Mouse (Mus musculus): Measurements from ENCODE around the gene Gm10681. TPM values are rescaled to one million over a fixed set of nuclear protein-coding genes. Genes with fewer than 3 reads are reported as not detected.
"Not testable (repeated sequence)": the region's sequence is repeated elsewhere in the genome, so short reads cannot be mapped to it uniquely, and the experiment has no call there.

Gm10681 gene
- polyA plus RNA-seq, 1 experiment from 2014 or later: not detected

GRCm38 (mm10) chr3:98550215-98550614 lies 38.4 kb downstream of the Gm10681 start:
- H3K4me1 ChIP-seq (ENCODE audit: control insufficient read depth, insufficient read depth, low read length); H3K4me2 ChIP-seq (ENCODE audit: low read length); H3K4me3 ChIP-seq (replicated peaks; ENCODE audit: low read depth, low read length); H3K9ac ChIP-seq (replicated peaks; ENCODE audit: low read length); H3K9me3 ChIP-seq (ENCODE audit: control insufficient read depth, low read length); H3K36me3 ChIP-seq (ENCODE audit: control insufficient read depth, insufficient read depth, low read length); H3K27me3 ChIP-seq (ENCODE audit: control insufficient read depth, insufficient read depth, low read length); DNase-seq; H3K27ac ChIP-seq (replicated peaks; ENCODE audit: low read depth, low read length): not testable (repeated sequence)
- 0 out of 2 replicates have a peak, but pooled peaks have one; percentile 20 for ATAC-seq (ENCODE audit: low FRiP score, low TSS enrichment)
- no CpG with 5 or more reads among the region's 2 CpGs for WGBS

- not testable (repeated sequence) for H3K9ac ChIP-seq (replicated peaks; ENCODE audit: low read length); H3K27me3 ChIP-seq (ENCODE audit: control insufficient read depth, insufficient read depth, low read length); H3K4me3 ChIP-seq (replicated peaks; ENCODE audit: low read depth, low read length); H3K9me3 ChIP-seq (ENCODE audit: control insufficient read depth, low read length); DNase-seq; H3K4me2 ChIP-seq (ENCODE audit: low read length); H3K4me1 ChIP-seq (ENCODE audit: control insufficient read depth, insufficient read depth, low read length); H3K36me3 ChIP-seq (ENCODE audit: control insufficient read depth, insufficient read depth, low read length); ATAC-seq (ENCODE audit: low FRiP score, low TSS enrichment); H3K27ac ChIP-seq (replicated peaks; ENCODE audit: low read depth, low read length)
- 100% methylated on average over 1 of the region's 1 CpGs for WGBS
Measured at GRCm38 (mm10) chr3:98548495-98548894, 40.1 kb downstream of the Gm10681 start.

GRCm38 (mm10) chr3:98547641-98548040 lies 41.0 kb downstream of the Gm10681 start:
- not testable (repeated sequence) for H3K9me3 ChIP-seq (ENCODE audit: control insufficient read depth, low read length); H3K4me1 ChIP-seq (ENCODE audit: control insufficient read depth, insufficient read depth, low read length); DNase-seq; H3K4me3 ChIP-seq (replicated peaks; ENCODE audit: low read depth, low read length); H3K27ac ChIP-seq (replicated peaks; ENCODE audit: low read depth, low read length); ATAC-seq (ENCODE audit: low FRiP score, low TSS enrichment); H3K4me2 ChIP-seq (ENCODE audit: low read length); H3K36me3 ChIP-seq (ENCODE audit: control insufficient read depth, insufficient read depth, low read length); H3K27me3 ChIP-seq (ENCODE audit: control insufficient read depth, insufficient read depth, low read length); H3K9ac ChIP-seq (replicated peaks; ENCODE audit: low read length)

- H3K9ac ChIP-seq (replicated peaks; ENCODE audit: low read length); H3K4me1 ChIP-seq (ENCODE audit: control insufficient read depth, insufficient read depth, low read length); H3K4me2 ChIP-seq (ENCODE audit: low read length); DNase-seq; H3K27me3 ChIP-seq (ENCODE audit: control insufficient read depth, insufficient read depth, low read length); ATAC-seq (ENCODE audit: low FRiP score, low TSS enrichment); H3K36me3 ChIP-seq (ENCODE audit: control insufficient read depth, insufficient read depth, low read length); H3K4me3 ChIP-seq (replicated peaks; ENCODE audit: low read depth, low read length); H3K27ac ChIP-seq (replicated peaks; ENCODE audit: low read depth, low read length); H3K9me3 ChIP-seq (ENCODE audit: control insufficient read depth, low read length): not testable (repeated sequence)
Measured at GRCm38 (mm10) chr3:98524978-98525377, 63.6 kb downstream of the Gm10681 start.

GRCm38 (mm10) chr3:98524552-98524951 lies 64.1 kb downstream of the Gm10681 start:
- DNase-seq; H3K4me3 ChIP-seq (replicated peaks; ENCODE audit: low read depth, low read length); ATAC-seq (ENCODE audit: low FRiP score, low TSS enrichment); H3K27ac ChIP-seq (replicated peaks; ENCODE audit: low read depth, low read length); H3K4me1 ChIP-seq (ENCODE audit: control insufficient read depth, insufficient read depth, low read length); H3K27me3 ChIP-seq (ENCODE audit: control insufficient read depth, insufficient read depth, low read length); H3K9me3 ChIP-seq (ENCODE audit: control insufficient read depth, low read length); H3K9ac ChIP-seq (replicated peaks; ENCODE audit: low read length); H3K36me3 ChIP-seq (ENCODE audit: control insufficient read depth, insufficient read depth, low read length); H3K4me2 ChIP-seq (ENCODE audit: low read length): not testable (repeated sequence)
- no CpG with 5 or more reads among the region's 1 CpGs for whole genome bisulfite sequencing

GRCm38 (mm10) chr3:98522779-98523178 lies 65.8 kb downstream of the Gm10681 start:
- DNase-seq; H3K9ac ChIP-seq (replicated peaks; ENCODE audit: low read length); H3K4me2 ChIP-seq (ENCODE audit: low read length); H3K4me1 ChIP-seq (ENCODE audit: control insufficient read depth, insufficient read depth, low read length); H3K36me3 ChIP-seq (ENCODE audit: control insufficient read depth, insufficient read depth, low read length); ATAC-seq (ENCODE audit: low FRiP score, low TSS enrichment); H3K9me3 ChIP-seq (ENCODE audit: control insufficient read depth, low read length); H3K4me3 ChIP-seq (replicated peaks; ENCODE audit: low read depth, low read length); H3K27me3 ChIP-seq (ENCODE audit: control insufficient read depth, insufficient read depth, low read length); H3K27ac ChIP-seq (replicated peaks; ENCODE audit: low read depth, low read length): not testable (repeated sequence)
- 60% methylated on average over 1 of the region's 2 CpGs for WGBS

GRCm38 (mm10) chr3:98510414-98510813 lies 78.2 kb downstream of the Gm10681 start, which contains the start of gene Hsd3b4:
Gene Hsd3b4, minus strand, starts transcription at chr3:98510514.
- not testable (repeated sequence) for H3K27ac ChIP-seq (replicated peaks; ENCODE audit: low read depth, low read length); H3K9ac ChIP-seq (replicated peaks; ENCODE audit: low read length); H3K36me3 ChIP-seq (ENCODE audit: control insufficient read depth, insufficient read depth, low read length); H3K4me1 ChIP-seq (ENCODE audit: control insufficient read depth, insufficient read depth, low read length); H3K4me2 ChIP-seq (ENCODE audit: low read length); H3K9me3 ChIP-seq (ENCODE audit: control insufficient read depth, low read length); ATAC-seq (ENCODE audit: low FRiP score, low TSS enrichment); H3K4me3 ChIP-seq (replicated peaks; ENCODE audit: low read depth, low read length); H3K27me3 ChIP-seq (ENCODE audit: control insufficient read depth, insufficient read depth, low read length); DNase-seq
- no CpG with 5 or more reads among the region's 1 CpGs for WGBS

GRCm38 (mm10) chr3:98507229-98507628 lies 81.4 kb downstream of the Gm10681 start:
- not testable (repeated sequence) for H3K27ac ChIP-seq (replicated peaks; ENCODE audit: low read depth, low read length); H3K4me3 ChIP-seq (replicated peaks; ENCODE audit: low read depth, low read length); DNase-seq; H3K4me2 ChIP-seq (ENCODE audit: low read length); H3K9me3 ChIP-seq (ENCODE audit: control insufficient read depth, low read length); ATAC-seq (ENCODE audit: low FRiP score, low TSS enrichment); H3K27me3 ChIP-seq (ENCODE audit: control insufficient read depth, insufficient read depth, low read length); H3K9ac ChIP-seq (replicated peaks; ENCODE audit: low read length); H3K4me1 ChIP-seq (ENCODE audit: control insufficient read depth, insufficient read depth, low read length); H3K36me3 ChIP-seq (ENCODE audit: control insufficient read depth, insufficient read depth, low read length)
- WGBS: no CpG with 5 or more reads among the region's 5 CpGs
